Mouse (Mus musculus): ENCODE measurements around the gene Cracr2b. TPM values are rescaled to one million over a fixed set of nuclear protein-coding genes. Genes with fewer than 3 reads are reported as not detected.

Gene Cracr2b
- total RNA-seq, 4 experiments from 2014 or later = 3.3 to 11.4 (median 6.9) TPM

GRCm38 (mm10) chr7:141451928-141452327 is 9.0 kb upstream of the Cracr2b start:
- no peak for DNase-seq (ENCODE audit: low spot score in 2 of 2)

GRCm38 (mm10) chr7:141453636-141454035 is 7.3 kb upstream of the Cracr2b start:
- DNase-seq (ENCODE audit: low spot score in 2 of 2) = no peak

- DNase-seq (ENCODE audit: low spot score in 2 of 2) = peak; percentile 93 to 94
Observed at GRCm38 (mm10) chr7:141454967-141455551, 5.8 kb upstream of the Cracr2b start, which contains the start of gene Pnpla2. Gene Pnpla2, plus strand, starts transcription at chr7:141455198.

GRCm38 (mm10) chr7:141455610-141456314 is 5.1 kb upstream of the Cracr2b start:
- peak; percentile 70 to 80 for DNase-seq (ENCODE audit: low spot score in 2 of 2)

- peak in 1 of 2 experiments; percentile 22 for DNase-seq (ENCODE audit: low spot score in 2 of 2)
Observed at GRCm38 (mm10) chr7:141456739-141457138, 4.2 kb upstream of the Cracr2b start.

GRCm38 (mm10) chr7:141457236-141457635 is 3.7 kb upstream of the Cracr2b start:
- DNase-seq (ENCODE audit: low spot score in 2 of 2) = peak in 1 of 2 experiments; percentile 10

- DNase-seq (ENCODE audit: low spot score in 2 of 2) = peak in 1 of 2 experiments; percentile 51
Observed at GRCm38 (mm10) chr7:141457986-141458660, 2.8 kb upstream of the Cracr2b start.

GRCm38 (mm10) chr7:141458661-141459060 is 2.2 kb upstream of the Cracr2b start:
- DNase-seq (ENCODE audit: low spot score in 2 of 2) = peak in 1 of 2 experiments; percentile 10

- peak in 1 of 2 experiments; percentile 33 for DNase-seq (ENCODE audit: low spot score in 2 of 2)
Observed at GRCm38 (mm10) chr7:141459301-141459711, 1.6 kb upstream of the Cracr2b start.

- peak in 1 of 2 experiments; percentile 21 for DNase-seq (ENCODE audit: low spot score in 2 of 2)
Observed at GRCm38 (mm10) chr7:141460001-141460390, 898 bp upstream of the Cracr2b start.

- no peak for DNase-seq (ENCODE audit: low spot score in 2 of 2)
Observed at GRCm38 (mm10) chr7:141461521-141462332, 833 bp downstream of the Cracr2b start.

GRCm38 (mm10) chr7:141462333-141462821 is 1.5 kb downstream of the Cracr2b start:
- DNase-seq (ENCODE audit: low spot score in 2 of 2) = no peak

GRCm38 (mm10) chr7:141463824-141464602 is 3.1 kb downstream of the Cracr2b start:
- peak in 1 of 2 experiments; percentile 46 for DNase-seq (ENCODE audit: low spot score in 2 of 2)

- peak in 1 of 2 experiments; percentile 10 for DNase-seq (ENCODE audit: low spot score in 2 of 2)
Observed at GRCm38 (mm10) chr7:141464603-141465201, 3.8 kb downstream of the Cracr2b start.

- no peak for DNase-seq (ENCODE audit: low spot score in 2 of 2)
Observed at GRCm38 (mm10) chr7:141465388-141466044, 4.6 kb downstream of the Cracr2b start.

- no peak for DNase-seq (ENCODE audit: low spot score in 2 of 2)
Observed at GRCm38 (mm10) chr7:141466045-141466394, 5.1 kb downstream of the Cracr2b start.

GRCm38 (mm10) chr7:141466607-141467148 is 5.8 kb downstream of the Cracr2b start:
- no peak for DNase-seq (ENCODE audit: low spot score in 2 of 2)

- peak; percentile 86 to 88 for DNase-seq (ENCODE audit: low spot score in 2 of 2)
Observed at GRCm38 (mm10) chr7:141467230-141468030, 6.5 kb downstream of the Cracr2b start, which contains the start of gene Cd151. Gene Cd151, plus strand, starts transcription at chr7:141467392.
